Mouse (Mus musculus) heart, adult 2 months (tissue): ENCODE results near the gene Pkd1l3.

ENCODE experiments used
- CTCF ChIP-seq: fragments of 200-600 bp; IDR thresholded peaks from 2 replicates; pipeline ENCODE4 v1.8.1; 2022; ENCODE audit warnings: antibody characterized with exemption, mild to moderate bottlenecking, moderate library complexity
- POLR2A ChIP-seq: fragments of 200-500 bp; IDR thresholded peaks from 2 replicates; pipeline ENCODE4 v1.6.1; 2011; ENCODE audit warnings: mild to moderate bottlenecking, low read depth, low read length, control low read depth; ENCODE audit not compliant: insufficient read depth

- TF ChIP-seq CTCF (no peak), POLR2A (no peak)
Measured at GRCm38 (mm10) chr8:109571139-109571538, 43.2 kb upstream of the Pkd1l3 start.
